Mouse (Mus musculus) layer of hippocampus, postnatal 10 days (tissue): Measurements from ENCODE around the gene Wdr43. TPM values are rescaled to one million over a fixed set of nuclear protein-coding genes. Genes with fewer than 3 reads are reported as not detected.

Experiments used
- DNase-seq, 2 experiments: peaks; one replicate each; pipeline ENCODE4 v3.0.0; 2021; ENCODE audit warnings: low spot score in 2 of 2
- total RNA-seq, 2 experiments: library from RNA; stranded (reverse); gene quantifications; 2 replicates each; pipeline ENCODE4 v1.2.3; 2021

The Wdr43 gene
- total RNA-seq, 2 experiments from 2014 or later: 33.3 to 35.9 TPM

DNA sequence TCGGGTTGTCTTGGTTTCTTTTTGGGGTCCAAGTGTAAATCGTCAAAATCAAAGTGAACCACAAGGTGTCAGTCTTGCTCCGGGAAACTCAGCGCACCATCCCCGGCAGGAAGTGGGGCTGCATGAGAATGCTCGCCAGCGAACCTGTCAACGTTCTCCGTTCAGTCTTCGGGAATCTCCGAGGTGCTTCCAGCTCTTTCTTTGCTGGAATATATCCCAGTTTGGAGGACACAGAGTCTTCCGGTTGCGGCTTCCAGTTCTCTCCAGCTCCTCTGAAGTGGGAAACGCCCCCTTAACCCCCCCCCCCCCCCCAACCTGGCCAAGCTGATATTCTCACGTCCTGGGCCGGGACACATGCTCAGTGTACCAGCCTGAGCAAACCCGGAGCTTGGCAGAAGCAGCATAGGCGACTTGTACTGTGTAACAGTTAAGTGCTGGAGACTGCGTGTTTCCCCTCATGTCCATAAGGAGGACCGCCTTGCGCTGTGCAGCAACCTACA lies 47.1 kb downstream of the Wdr43 start:
- DNase-seq: peak; percentile 79 to 84

DNA sequence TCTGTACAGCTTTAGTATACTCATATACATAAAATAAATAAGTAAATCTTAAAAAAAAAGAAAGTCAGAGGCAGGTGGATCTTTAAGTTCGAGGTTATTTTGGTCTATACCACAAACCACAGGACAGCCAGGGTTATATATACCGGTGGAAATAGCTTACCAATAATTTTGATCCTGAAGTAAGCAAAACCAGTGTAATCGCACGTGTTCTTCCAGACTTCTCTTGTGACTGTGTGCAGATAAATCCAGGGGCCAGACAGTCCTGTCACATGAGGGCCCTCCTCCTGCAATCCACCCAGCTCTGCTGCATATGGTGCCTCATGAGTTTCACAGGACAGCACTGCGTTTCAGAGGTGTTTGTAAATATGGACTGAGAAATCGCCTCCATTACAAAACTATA lies 47.8 kb downstream of the Wdr43 start:
- no peak for DNase-seq

DNA sequence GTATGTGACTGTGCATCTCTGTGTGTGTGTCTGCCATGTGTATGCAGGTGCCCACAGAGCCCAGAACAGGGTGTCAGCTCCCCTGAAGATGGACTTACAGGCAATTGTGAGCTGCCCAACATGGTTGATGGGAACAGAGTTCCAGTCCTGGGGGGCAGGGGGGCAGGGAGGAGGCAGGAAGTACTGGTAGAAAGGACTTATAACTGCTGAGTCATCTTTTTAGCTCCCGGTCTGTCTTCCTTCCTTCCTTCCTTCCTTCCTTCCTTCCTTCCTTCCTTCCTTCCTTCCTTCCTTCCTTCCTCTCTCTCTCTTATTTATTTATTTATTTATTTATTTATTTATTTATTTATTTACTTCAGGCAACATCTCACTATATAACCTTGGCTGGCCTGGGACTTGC lies 48.5 kb downstream of the Wdr43 start:
- no peak for DNase-seq

DNA sequence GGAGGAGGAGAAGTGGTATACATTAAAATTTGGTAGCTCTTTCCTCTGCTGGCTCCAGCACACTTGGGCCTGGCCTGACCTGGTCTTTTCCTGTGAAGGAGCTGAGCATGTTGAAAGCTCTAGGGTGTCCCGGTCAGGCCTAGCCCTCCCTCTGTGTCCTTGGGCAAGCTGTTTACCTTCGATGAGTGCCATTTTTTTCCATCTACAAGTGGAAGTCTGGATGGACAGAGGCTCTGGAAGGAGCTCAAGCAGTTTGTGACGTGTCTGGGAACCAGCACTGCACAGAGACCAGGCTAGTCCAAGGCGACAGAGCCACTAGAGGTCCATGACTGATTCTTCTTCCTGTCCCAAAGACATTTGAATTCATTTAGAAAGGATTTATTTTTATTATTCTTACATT lies 49.5 kb downstream of the Wdr43 start:
- no peak for DNase-seq

DNA sequence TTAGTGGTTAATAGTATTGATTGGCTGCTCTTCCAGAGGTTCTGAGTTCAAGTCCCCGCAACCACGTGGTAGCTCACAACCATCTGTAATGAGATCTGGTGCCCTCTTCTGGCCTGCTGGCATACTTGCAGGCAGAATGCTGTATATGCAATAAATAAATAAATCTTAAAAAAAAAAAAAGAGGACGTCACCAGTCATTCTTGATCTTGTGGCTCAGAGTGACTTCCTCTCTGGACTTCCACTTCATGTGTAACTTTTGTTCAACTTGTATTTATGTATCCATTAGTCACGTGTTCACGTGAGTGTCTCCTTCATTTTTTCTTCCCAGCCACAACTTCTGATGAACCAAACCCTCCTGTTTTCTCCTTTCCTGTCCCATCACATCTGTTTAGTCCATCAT lies 53.8 kb downstream of the Wdr43 start:
- DNase-seq: no peak

DNA sequence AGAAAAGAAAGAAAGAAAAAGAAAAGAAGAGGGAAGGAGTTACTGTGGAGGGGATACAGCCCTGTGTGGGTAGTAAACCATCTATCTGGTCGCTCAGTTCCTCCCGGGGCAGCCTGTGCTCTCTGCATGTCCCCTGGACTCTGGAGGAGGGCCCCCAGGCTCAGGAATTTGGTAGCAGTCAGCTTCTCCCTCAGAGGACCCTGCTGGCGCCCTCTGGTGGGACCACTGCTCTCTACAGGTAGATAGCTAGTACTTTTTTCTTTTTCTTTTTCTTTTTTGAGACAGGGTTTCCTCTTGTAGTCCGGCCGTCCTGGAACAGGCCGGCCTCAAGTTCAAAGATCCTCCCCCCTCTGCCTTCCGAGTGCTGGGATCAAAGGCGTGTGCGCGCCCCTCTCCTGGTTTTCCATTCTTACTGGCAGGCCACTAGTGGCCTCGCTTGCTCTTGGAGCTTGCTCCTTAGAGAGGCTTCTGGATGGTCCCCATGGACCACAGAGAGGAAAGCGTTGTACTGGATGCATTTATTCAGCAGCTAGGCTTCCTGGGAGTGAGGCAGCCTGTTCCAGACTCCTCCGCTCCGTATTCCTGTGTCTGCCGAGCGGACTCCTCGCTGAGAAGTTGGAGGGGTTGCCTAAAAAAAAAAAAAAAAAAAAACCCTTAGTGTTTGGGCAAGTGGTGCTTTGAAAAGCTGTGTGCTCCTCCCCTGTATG lies 56.3 kb downstream of the Wdr43 start:
- DNase-seq: peak; percentile 54 to 68

DNA sequence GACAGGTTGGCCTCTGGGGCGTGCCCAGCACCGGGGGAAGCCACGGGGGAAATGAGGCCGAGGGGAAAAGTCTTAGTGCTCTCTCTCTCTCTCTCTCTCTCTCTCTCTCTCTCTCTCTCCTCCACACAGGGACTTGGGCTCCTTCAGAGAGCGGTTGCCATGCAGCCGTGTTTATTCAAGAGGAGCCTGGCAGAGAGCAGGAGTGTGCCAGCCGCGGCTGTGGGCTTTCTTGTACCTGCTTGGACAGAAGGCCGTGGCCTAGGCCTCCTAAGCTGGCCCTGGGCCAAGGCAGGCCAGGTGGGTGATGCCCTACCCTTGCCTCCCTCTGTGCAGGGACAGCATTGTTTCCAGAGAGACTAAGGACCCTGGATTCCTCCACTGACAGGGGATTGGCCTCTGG lies 57.4 kb downstream of the Wdr43 start, which contains the start of gene Togaram2:
Gene Togaram2, plus strand, starts transcription at position 170 of the 400 bp plus-strand sequence.
- no peak for DNase-seq

DNA sequence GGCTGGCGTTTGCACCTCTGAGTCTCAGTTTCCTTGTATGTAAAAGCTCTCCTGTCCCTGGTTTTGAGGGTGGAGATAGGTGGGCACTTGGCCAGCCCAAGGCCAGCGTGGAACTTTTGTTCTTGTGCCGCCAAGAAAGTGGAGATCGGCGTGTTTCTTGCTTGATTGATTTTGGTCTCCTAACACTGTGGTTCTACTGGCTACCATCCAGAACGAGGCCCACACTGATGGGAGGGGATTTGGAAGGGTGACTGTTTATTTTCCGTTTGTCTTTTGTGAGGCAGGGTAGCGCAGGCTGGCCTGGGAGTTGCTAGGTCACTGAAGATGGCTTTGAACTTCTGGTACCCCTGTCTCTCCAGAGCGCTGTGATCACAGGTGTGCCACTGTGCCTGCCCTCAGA lies 58.2 kb downstream of the Wdr43 start:
- no peak for DNase-seq

DNA sequence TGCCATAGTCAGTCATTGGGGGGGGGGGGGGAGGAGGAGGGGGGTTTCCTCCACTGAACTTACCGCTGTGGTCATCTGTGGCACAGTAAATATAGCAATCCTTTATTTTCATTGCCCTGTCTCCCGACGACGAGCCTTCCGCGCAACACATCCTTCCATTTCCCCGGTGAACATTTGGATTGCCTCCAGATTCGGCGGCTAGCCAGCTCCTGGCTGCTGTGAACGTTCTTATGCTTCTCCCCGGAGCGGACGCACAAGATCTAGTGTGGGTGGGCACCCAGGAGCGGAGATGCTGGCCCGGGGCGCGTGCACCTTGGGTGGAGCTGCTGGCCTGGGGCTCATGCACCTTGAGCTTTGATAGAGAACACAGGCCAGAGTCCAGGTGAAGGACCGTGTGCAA lies 59.2 kb downstream of the Wdr43 start:
- DNase-seq: no peak

DNA sequence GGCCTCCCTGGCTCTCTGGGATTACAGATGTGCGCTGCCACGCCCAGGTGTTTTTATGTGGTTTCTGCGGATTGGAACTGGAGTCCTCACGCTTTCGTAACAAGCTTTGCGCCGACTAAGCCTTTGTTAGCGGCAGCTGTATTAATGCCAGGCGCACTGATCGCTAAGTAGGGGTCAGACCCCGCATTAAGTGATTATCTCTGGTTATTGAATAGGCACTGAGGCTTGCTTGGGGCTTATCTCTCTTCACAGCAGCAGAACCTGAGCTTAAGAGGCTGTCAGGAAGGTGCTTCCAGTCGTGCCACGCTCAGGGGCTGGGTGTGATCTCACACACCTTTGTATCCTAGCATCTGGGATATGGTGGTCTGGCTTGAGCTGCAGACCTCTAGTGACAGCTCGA lies 66.0 kb downstream of the Wdr43 start:
- no peak for DNase-seq

DNA sequence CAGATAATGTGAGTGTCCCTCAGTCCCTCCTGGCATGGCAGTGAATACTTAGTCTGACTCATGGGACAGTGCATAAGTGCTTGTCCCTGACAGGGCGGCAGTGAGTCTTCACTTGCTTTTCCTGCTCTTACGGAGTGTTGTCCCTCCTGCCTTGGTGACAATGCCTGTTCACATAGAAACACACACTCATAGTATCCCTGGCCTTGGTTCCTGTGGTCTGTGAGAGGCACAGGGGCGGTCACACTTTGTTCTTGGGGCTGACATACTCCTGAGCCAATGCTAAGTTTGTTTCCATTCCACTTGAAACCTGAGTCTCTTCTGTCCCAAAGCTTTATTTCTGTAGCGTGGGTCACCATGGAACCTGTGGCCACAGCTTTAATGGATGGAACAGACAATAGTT lies 66.7 kb downstream of the Wdr43 start:
- DNase-seq: no peak

DNA sequence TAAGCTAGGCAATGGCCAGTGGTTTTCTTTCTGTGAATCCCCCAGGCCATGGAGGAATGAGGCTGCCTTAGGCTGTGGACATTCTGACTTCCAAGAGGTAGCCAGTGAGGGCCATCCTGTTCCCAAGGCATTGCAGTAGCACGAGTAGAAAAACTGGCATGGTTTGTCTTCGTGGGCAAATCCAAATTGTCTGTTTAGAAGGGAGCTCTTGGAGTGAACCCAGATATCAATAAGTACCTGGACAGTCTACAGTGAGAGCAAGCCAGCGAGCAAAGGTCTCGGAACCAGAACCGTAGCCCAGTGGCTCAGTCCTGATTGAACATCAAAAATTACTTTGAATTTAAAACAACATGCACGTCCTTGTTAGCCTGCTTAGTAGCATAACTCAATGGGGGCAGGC lies 67.6 kb downstream of the Wdr43 start:
- DNase-seq: no peak

DNA sequence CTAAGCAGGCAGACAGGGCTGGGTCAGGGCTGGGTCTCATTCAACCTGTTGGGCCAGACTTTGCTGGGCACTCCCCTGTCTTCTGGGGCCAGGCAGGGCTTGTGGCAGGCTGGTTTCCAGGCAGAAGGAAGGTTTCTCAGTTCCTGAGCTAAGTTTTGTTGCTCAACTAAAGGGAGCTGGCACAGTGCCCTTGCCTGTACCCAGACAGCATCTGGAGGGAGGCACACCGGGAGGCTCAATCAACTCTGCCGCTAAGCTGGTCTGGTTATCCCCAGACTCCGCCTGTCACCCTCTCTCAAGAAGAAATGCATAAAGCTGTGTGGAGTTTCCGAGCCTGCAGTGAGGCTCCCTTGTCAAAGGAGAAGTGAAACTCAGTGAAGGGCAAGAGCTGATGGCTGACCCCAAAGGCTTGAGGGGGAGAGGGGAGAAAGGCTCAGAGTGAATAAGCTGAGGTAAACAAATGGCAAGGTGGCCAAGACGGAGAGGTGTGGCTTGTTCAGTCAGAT lies 68.5 kb downstream of the Wdr43 start:
- DNase-seq: no peak

DNA sequence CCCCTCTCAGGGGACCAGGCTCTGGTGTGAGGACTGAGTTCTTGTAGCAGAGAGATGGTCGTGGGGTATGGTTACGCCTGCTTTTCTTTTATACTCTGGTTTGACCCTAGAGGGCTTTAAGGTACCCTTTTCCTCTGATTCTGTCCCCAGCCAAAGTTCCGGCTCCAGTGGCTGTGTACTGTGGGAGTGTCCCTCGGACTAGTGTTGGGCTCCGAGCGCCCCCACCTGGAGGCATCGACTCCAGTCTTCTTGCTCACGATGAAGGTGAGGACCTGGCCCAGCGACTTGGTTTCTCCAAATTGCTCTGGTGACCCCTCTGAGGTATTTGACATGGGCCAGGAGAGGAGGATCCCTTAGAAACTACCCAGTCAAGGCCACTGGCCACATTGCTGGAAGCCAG lies 71.7 kb downstream of the Wdr43 start:
- DNase-seq: no peak

DNA sequence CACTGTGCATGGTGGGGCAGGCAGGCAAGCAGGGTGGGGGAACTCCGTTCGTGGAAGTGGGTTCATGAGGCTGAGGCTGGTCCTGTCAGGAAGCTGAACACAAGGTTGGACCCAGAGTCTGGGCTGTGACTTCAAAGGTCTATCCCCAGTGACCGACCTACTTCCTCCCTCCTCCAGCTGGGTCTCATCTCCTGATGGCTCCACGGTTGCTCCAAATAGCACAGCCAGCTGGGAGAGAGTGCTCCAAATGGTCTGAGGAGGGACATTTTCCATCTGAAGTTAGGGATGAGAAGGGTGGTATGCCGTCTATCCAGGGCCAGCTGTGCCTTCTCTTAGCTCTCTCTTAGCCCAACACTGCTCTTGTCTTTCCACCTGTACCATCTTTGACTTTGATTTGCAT lies 74.2 kb downstream of the Wdr43 start:
- no peak for DNase-seq

DNA sequence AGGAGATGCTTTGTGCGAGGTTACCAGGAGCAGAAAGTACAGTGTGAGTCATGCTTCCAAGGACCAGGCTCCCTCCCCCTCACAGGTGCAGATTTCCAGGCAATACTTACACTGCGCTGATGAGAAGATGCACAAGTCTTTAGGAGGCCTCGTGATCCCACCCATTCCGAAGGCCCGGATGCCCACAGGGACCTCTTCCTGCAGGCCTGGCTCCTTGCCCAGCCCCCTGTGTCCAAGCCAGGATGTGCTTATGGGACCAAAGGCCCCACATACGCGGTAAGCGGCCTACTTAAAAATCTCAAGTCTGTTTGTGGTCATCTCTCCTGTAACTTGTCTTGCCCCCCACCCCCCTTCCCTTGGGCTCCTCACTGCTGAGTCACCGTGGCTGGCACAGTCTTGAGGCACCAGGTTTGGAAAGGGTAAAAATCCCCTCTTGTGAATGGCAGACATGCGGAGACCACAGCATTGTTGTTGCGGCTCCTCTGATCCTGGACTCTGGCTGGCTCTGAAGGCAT lies 75.7 kb downstream of the Wdr43 start:
- DNase-seq: peak in 1 of 2 experiments; percentile 46

DNA sequence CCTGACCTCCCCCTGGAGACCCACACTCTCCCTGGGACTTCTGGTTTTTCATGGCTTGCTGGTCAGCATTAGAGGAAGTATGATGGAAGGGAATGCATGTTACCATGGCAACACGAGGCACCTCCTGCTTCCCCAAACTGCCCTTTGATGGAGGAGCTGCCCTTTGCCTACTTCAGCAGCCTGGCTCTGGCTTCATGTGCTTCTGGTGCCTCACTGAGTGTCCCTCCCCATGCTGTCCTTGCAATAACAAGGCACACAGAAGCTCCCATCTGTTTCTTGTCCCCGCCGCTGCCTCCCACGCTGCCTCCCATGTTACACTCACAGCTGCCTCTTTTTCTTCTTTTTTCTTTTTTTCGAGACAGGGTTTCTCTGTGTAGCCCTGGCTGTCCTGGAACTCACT lies 77.6 kb downstream of the Wdr43 start:
- DNase-seq: peak in 1 of 2 experiments; percentile 50

DNA sequence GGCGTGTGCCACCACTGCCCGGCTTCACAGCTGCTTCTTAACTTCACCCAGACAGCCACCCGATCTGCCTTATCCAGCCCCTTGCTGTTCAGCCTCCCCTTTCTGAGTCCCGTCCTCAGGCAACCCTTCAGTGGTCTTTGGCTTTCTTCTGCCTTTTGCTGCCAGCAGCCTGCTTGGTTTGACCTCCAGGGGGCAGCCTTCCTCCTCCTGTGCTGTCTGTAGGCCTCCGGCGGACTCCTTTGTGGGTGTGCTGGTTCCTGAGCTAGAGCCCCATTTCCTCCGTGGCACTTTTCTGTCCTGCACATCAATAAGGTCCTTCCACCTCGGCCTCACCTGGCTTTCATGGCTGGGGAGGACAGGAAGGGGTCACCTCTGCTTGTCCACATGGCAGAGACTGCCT lies 78.1 kb downstream of the Wdr43 start:
- no peak for DNase-seq

DNA sequence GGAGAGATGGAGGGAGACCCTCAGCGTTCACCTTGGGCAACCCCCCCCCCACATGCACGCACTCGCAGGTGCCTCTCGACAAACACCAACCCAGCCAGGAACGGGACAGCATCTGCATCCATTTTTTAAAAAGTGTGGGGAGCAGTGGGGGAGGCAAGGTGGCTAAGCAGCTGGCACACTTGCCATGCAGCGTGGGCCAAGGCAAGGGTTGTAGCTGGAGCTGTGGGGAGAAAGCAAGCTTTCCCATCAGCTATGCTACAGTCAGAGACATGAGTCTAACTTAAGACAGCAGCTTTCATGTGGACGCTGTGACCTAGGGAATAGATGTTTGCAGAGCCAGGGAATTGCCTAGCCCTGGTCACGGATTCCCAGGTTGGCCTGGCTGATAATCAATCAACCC lies 79.5 kb downstream of the Wdr43 start:
- DNase-seq: no peak

DNA sequence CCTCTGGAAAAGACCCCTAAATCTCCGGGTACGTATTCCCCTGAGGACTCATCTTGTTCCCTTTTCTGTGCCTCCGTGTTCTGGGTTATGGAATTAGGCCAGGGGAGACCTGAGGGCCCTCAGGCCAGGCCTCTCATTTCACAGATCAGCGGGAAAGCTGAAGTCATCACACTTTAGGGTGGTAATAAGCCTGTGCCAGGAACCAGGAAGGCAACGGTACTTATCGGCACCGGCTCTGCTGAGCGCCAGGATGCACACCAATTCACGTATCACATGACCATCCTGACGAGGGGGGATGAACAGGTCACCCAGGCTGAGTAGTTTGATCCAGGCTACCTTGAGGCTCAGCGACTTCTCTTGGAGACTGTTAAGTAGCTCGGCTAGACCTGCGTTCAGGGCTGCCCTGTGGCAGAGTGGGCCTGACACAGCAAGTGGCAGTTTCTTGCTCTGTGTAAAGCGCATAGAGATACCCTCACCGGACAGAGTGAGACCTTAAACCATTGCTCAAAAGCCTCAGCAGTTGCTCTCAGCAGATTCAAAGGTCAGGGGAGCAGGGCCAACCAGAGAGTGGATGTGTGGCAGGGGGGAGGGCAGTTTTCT lies 80.1 kb downstream of the Wdr43 start:
- no peak for DNase-seq

DNA sequence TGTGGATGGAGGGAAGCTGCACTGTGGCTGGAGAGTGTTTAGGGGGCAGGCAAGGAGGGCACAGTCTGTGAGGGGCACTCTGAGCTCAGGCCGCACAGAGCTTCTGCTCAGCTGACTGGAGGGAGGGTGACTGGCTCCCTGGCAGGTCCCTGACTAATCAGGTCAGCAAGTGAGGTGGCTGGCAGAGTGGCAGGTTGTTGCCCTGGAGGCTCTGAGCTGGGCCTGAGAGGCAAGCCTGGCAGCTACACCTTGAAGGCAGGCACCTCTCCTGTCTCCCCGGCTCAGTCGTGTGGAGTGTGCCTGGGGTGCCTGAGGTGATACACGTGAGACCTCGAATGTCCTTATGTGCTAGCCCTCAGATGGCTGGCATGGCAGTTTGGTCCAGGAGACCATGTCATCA lies 80.7 kb downstream of the Wdr43 start:
- DNase-seq: no peak

DNA sequence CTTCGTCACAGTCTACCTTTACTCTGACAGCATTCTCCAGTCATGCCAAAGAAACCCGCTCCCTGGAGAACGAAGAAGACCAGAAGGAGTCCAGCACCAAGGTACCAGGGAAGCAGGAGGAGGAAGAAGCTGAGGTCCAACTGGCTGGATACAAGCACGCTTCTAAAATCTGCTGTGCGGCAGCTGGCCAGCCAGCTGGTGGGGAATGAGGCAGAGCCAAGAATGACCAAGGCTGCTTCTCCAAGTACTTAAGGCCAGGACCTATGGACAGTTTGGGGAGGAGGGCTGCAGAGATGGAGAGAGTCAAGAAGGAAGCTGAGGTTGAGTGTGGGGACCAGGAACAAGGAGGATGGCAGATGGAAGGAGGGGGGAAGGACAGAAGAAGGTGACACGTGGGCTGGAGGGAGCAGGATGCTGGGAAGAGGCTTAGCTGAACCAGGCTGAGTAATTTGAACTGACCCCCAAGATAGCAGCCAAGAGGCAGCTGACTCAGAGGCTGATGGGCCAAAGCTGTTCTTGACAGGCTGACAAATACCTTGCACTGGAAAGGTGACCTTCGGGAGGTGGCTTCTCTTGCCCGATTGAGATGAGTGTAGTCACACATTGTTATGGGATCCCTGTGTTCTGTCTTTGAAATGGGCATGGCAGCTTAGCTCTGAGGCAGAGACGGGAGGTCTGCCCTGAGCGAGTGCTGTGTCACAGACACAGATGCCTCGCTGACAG lies 82.4 kb downstream of the Wdr43 start:
- DNase-seq: no peak
